Mouse (Mus musculus) kidney, postnatal 0 days (tissue): Measurements from ENCODE around the gene Mog. TPM values are rescaled to one million over a fixed set of nuclear protein-coding genes. Genes with fewer than 3 reads are reported as not detected.

Experiments used
- ATAC-seq: fragments of 200-750 bp; cut with Nextera tagmentation; replicated peaks from 2 replicates; pipeline ENCODE4 v1.8.0; 2017; ENCODE audit warnings: low read depth, moderate number of reproducible peaks, moderate TSS enrichment, moderate library complexity; ENCODE audit not compliant: low FRiP score
- DNase-seq: peaks from one replicate; pipeline ENCODE4 v3.0.0-alpha.2; 2016; ENCODE audit warnings: low spot score
- H3K27ac ChIP-seq: fragments of 300-500 bp; sonication (generic); 2 replicates; pipeline ENCODE4 v1.5.1; 2014; ENCODE audit warnings: mild to moderate bottlenecking
- H3K27me3 ChIP-seq: fragments of 300-500 bp; sonication (generic); 2 replicates; pipeline ENCODE4 v1.6.1; 2014; ENCODE audit warnings: low read length, mixed read lengths; ENCODE audit not compliant: insufficient read depth
- H3K36me3 ChIP-seq: fragments of 300-500 bp; sonication (generic); 2 replicates; pipeline ENCODE4 v1.6.1; 2014; ENCODE audit warnings: low read length, mixed read lengths; ENCODE audit not compliant: insufficient read depth
- H3K4me1 ChIP-seq: fragments of 300-500 bp; sonication (generic); replicated peaks from 2 replicates; pipeline ENCODE4 v1.6.1; 2014; ENCODE audit warnings: antibody characterized with exemption, low read length, mixed read lengths; ENCODE audit not compliant: insufficient read depth
- H3K4me2 ChIP-seq: fragments of 300-500 bp; sonication (generic); 2 replicates; pipeline ENCODE4 v1.6.1; 2014; ENCODE audit warnings: mild to moderate bottlenecking, low read length, moderate library complexity, mixed read lengths
- H3K4me3 ChIP-seq: fragments of 300-500 bp; sonication (generic); replicated peaks from 2 replicates; pipeline ENCODE4 v1.5.1; 2014; ENCODE audit warnings: low read depth, low read length
- H3K9ac ChIP-seq: fragments of 300-500 bp; sonication (generic); 2 replicates; pipeline ENCODE4 v1.6.1; 2014; ENCODE audit warnings: low read depth, low read length
- H3K9me3 ChIP-seq: fragments of 300-500 bp; sonication (generic); replicated peaks from 2 replicates; pipeline ENCODE4 v1.6.1; 2016; ENCODE audit warnings: low read length, inconsistent platforms, mixed read lengths
- CTCF ChIP-seq: IDR thresholded peaks from 2 replicates; pipeline ENCODE4 v1.5.1; 2016; ENCODE audit warnings: antibody characterized with exemption, low read depth, mild to moderate bottlenecking, moderate library complexity
- WGBS: fragments of 180-500 bp; shearing (Covaris S2); extraction: QIAGEN DNeasy Blood & Tissue Kit; methylation state at CpG from one replicate; pipeline ENCODE4 v1.1.7; 2014; 5-methylcytosine and 5-hydroxymethylcytosine counted together
- polyA plus RNA-seq: library from polyadenylated mRNA; unstranded; fragments of >200 nt; fragmentation: Nextera tagmentation; extraction: Ambion mirVana; gene quantifications from 2 replicates; pipeline ENCODE4 v1.2.1, GENCODE M21; 2015

Mog gene
- polyA plus RNA-seq, 1 experiment from 2014 or later: not detected

DNA sequence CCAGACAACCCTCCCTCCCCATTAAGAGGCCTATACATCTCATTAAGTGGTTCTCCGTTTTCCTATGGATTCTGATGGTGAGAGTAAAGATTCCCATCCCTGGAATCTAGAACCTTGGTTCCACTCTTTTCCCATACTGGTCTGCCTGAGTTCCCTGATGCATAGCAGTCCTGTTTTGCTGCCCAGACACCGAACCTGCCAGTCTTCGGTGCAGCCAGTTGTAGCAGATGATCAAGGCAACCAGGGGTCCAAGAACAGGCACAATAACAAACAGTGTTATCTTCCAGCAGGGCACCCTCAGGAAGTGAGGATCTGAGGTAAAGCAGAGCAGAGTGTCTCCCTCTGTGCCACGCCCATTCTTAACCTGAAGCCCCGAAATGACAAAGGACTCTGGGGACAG lies 11.1 kb downstream of the Mog start:
- Histone ChIP-seq H3K36me3 (peaks cover 7% of the 10 kb centered on the region; the same call in 1 of the 2 replicates), H3K27me3 (no peaks in the 10 kb centered on the region), H3K4me1 (no peaks in the 10 kb centered on the region), H3K4me3 (no peak overlapping the region), H3K9me3 (no peaks in the 10 kb centered on the region), H3K9ac (no peak overlapping the region), H3K27ac (no peak overlapping the region), H3K4me2 (no peak overlapping the region)
- no peak for DNase-seq
- TF ChIP-seq CTCF: no peak
- 65% methylated on average over 5 of the region's 5 CpGs for WGBS
- no peak for ATAC-seq

DNA sequence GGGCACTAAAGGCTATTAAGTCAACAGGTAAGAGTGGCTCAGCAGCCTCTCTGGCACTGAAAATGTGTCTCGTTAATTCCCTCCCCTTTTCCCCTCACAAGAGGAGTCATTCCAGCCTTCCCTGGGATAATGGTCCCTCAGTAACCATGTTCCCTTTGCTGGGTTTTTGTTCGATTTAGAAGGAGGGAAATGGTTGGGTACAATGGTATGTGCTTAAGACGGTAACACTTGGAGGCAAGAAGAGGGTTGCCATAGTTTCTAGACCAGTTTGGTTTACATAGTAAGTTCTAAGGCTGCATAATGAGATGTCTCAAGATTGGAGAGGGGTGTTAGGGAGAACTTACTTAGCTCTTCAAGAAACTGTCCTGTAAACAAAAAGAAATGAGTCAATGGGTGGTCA lies 11.5 kb downstream of the Mog start:
- H3K4me2 ChIP-seq: no peak overlapping the region
- no peaks in the 10 kb centered on the region for H3K9me3 ChIP-seq
- no peak for TF ChIP-seq CTCF
- H3K9ac ChIP-seq: no peak overlapping the region
- no peak for DNase-seq
- H3K27ac ChIP-seq: no peak overlapping the region
- no peaks in the 10 kb centered on the region for H3K4me1 ChIP-seq
- WGBS: 86% methylated on average over 3 of the region's 3 CpGs
- H3K36me3 ChIP-seq: peaks cover 7% of the 10 kb centered on the region; the same call in 1 of the 2 replicates
- no peak overlapping the region for H3K4me3 ChIP-seq
- H3K27me3 ChIP-seq: no peaks in the 10 kb centered on the region
- ATAC-seq: no peak

DNA sequence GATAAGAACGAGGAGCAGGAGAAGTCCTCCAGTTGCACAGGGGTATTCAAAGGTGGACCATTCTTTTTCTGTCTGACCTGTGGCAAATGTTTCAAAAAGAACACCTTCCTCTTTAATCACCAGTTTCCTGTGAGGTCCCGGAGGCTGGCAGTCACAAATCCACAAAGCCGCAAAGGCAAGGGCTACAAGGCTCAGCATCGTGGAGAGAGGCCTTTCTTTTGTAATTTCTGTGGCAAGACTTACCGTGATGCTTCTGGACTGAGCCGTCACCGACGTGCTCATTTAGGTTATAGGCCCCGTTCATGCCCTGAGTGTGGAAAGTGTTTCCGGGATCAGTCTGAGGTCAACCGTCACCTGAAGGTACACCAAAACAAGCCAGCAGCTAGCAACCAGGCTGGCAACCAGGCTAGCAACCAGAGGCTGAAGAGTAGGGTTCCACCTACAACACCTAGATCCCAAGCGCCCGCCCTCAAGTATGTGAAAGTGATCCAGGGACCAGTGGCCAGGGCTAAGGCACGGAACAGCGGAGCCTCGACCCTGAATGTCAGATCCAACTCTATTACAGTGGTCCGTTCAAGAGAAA lies 13.6 kb downstream of the Mog start:
- H3K4me1 ChIP-seq: no peaks in the 10 kb centered on the region
- DNase-seq (no peak), ATAC-seq (no peak)
- no peak overlapping the region for H3K4me3 ChIP-seq
- H3K36me3 ChIP-seq: peaks cover 7% of the 10 kb centered on the region; the same call in 1 of the 2 replicates
- 92% methylated on average over 17 of the region's 17 CpGs for WGBS
- H3K9me3 ChIP-seq: no peaks in the 10 kb centered on the region
- no peak overlapping the region for H3K4me2 ChIP-seq
- no peak overlapping the region for H3K9ac ChIP-seq
- TF ChIP-seq CTCF: no peak
- no peak overlapping the region for H3K27ac ChIP-seq
- no peaks in the 10 kb centered on the region for H3K27me3 ChIP-seq

DNA sequence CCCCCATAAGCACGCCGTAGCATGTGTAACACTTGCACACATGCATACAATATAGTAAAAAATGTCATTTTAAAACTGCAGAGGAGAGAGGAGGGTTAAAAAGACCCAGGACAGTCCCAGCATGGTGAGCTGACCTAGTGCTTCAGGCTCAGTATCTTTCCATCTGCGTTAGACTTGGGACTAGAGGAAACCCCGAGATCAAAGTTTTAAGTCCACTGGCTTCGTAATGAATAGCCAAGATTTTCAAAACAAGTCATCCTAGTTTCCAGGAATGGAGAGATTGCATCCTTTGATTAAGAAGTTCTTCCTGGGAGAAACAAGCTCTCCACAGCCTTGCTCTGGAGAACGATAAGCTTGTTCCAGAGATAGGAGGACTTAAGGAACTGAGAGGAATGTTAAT lies 15.0 kb downstream of the Mog start:
- no peak for TF ChIP-seq CTCF
- Histone ChIP-seq H3K36me3 (peaks cover 7% of the 10 kb centered on the region; the same call in 1 of the 2 replicates), H3K27me3 (no peaks in the 10 kb centered on the region), H3K4me1 (no peaks in the 10 kb centered on the region), H3K4me2 (no peak overlapping the region), H3K27ac (no peak overlapping the region), H3K9ac (no peak overlapping the region), H3K4me3 (no peak overlapping the region), H3K9me3 (no peaks in the 10 kb centered on the region)
- ATAC-seq (no peak), DNase-seq (no peak)
- WGBS: 82% methylated on average over 6 of the region's 6 CpGs

DNA sequence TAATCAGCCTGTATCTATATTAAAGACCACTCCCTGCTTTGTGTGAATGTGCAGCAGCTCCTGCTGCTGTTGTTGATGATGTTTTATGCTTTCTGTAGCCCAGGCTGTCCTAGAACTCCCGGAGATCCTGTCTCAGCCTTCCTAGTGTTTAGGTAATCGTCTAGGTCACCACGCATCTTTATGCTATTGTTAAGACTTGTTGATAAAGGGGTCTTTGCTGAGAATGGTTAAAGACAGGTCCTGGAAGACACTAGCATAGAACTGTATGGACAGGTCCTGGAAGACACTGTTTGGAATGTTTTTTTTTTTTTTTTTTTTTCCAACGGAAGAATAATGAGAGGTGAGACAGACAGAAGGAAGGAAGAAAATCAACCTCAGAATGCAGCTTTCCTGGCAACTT lies 19.8 kb downstream of the Mog start:
- no peak for TF ChIP-seq CTCF
- WGBS: 34% methylated on average over 4 of the region's 4 CpGs
- Histone ChIP-seq H3K9ac (peak overlapping the region; percentile 64), H3K27ac (no peak overlapping the region), H3K9me3 (no peaks in the 10 kb centered on the region), H3K4me2 (peak overlapping the region; percentile 70), H3K4me1 (no peaks in the 10 kb centered on the region), H3K36me3 (no peaks in the 10 kb centered on the region; the same call in 1 of the 2 replicates), H3K27me3 (no peaks in the 10 kb centered on the region), H3K4me3 (peak overlapping the region; percentile 56)
- DNase-seq: peak; percentile 21
- ATAC-seq: no peak

DNA sequence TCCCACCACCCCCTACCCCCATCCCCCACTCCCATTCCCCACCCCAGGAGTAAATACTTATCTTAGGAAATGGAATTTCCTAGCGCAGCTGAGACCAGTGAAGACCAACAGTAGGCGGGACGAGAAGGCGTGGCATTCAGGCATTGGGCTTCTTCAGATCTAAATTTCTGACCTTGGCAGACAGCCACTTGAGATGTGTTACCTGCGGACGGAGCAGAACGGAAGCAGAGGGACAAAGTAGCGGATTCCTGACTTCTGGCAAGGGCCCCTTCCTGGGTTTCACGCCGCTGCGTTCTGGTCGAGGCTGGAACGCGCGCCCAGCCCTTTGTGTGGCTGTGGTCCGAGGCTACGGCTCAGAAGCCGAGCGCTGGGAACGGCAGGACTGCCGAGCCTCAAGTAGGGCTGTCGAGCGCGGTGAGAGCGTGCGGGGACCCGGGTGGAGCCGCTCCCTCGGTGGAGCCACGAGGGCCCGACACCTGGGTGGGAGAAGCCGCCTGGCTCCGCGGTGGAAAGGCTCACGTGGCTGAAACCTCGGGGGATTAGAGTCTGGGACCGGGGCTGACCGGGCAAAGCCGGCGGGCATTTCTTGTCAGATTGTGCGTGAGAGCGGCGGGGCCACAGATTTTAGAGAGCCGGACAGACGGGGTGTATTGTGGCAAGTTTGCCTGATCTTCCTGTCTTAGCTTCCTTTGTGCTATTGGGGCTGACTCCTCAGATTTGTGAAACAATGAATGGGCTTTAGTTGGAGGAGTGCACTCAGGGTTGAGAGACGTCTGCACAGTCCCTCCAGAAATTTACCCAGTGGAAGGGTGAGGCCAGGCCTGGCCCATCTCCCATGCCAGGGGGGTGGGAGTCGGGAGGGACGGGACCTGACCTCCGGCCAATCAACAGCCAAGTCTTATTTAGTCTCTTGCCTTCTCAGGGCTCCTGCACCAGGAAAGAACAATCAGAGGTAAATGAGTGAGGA lies 20.6 kb downstream of the Mog start:
- no peaks in the 10 kb centered on the region for H3K27me3 ChIP-seq
- peak overlapping the region; percentile 84 for H3K27ac ChIP-seq
- H3K9ac ChIP-seq: peak overlapping the region; percentile 64
- no peaks in the 10 kb centered on the region for H3K9me3 ChIP-seq
- DNase-seq: peak; percentile 92
- ATAC-seq: peak; percentile 79
- H3K36me3 ChIP-seq: no peaks in the 10 kb centered on the region; the same call in 1 of the 2 replicates
- WGBS: under 1% methylated on average over 49 of the region's 49 CpGs
- peak overlapping the region; percentile 70 for H3K4me2 ChIP-seq
- no peaks in the 10 kb centered on the region for H3K4me1 ChIP-seq
- H3K4me3 ChIP-seq: peak overlapping the region; percentile 56
- no peak for TF ChIP-seq CTCF
